In genomic region chr15:36966940-36967339, GRCm38 (mm10) we compare ENCODE assay signal across 8 mouse cellular contexts. TPM values are rescaled to one million over a fixed set of nuclear protein-coding genes. Genes with fewer than 3 reads are reported as not detected.
DNase-seq lines count a peak whose midpoint lies in the region; ATAC-seq and TF ChIP-seq lines count a peak whose summit lies in the region.

No protein-coding gene starts in this region.

- no peak overlapping the region for H3K4me3 ChIP-seq in intestine, embryonic 14.5 days (ENCODE audit: low read depth, low read length)
- H3K4me3 ChIP-seq in intestine, postnatal 0 days (ENCODE audit: low read depth, low read length) = no peak overlapping the region
- peak overlapping the region; percentile 46 for H3K4me3 ChIP-seq in hindbrain, embryonic 10.5 days
- H3K4me3 ChIP-seq in midbrain, embryonic 15.5 days = peak overlapping the region; percentile 4; the same call in 1 of the 2 replicates
- no peak overlapping the region for H3K4me3 ChIP-seq in kidney, adult 2 months (ENCODE audit: insufficient read depth, low read depth, low read length)

- H3K4me1 ChIP-seq in intestine, embryonic 14.5 days (replicated peaks; ENCODE audit: control insufficient read depth, insufficient read depth, low read length) = peaks cover 13% of the 10 kb centered on the region; the same call in 1 of the 2 replicates
- peaks cover 4% of the 10 kb centered on the region; the same call in 1 of the 2 replicates for H3K4me1 ChIP-seq in intestine, postnatal 0 days (replicated peaks; ENCODE audit: control insufficient read depth, insufficient read depth, low read length)
- peaks cover 20% of the 10 kb centered on the region for H3K4me1 ChIP-seq in hindbrain, embryonic 10.5 days (replicated peaks)
- H3K4me1 ChIP-seq in midbrain, embryonic 15.5 days = peaks cover 34% of the 10 kb centered on the region
- H3K4me1 ChIP-seq in kidney, adult 2 months (ENCODE audit: control insufficient read depth, insufficient read depth, low read length) = no peaks in the 10 kb centered on the region

- H3K27ac ChIP-seq in intestine, embryonic 14.5 days (ENCODE audit: low read depth) = no peak overlapping the region
- H3K27ac ChIP-seq in intestine, postnatal 0 days (ENCODE audit: low read depth, low read length) = no peak overlapping the region
- H3K27ac ChIP-seq in hindbrain, embryonic 10.5 days = peak overlapping the region; percentile 60
- peak overlapping the region; percentile 98 for H3K27ac ChIP-seq in midbrain, embryonic 15.5 days
- no peak overlapping the region for H3K27ac ChIP-seq in kidney, adult 2 months (ENCODE audit: insufficient read depth, low read depth, low read length)

- no peaks in the 10 kb centered on the region for H3K9me3 ChIP-seq in intestine, embryonic 14.5 days (ENCODE audit: control insufficient read depth, low read length)
- H3K9me3 ChIP-seq in intestine, postnatal 0 days (ENCODE audit: control insufficient read depth) = no peaks in the 10 kb centered on the region
- H3K9me3 ChIP-seq in hindbrain, embryonic 10.5 days = no peaks in the 10 kb centered on the region
- H3K9me3 ChIP-seq in midbrain, embryonic 15.5 days = no peaks in the 10 kb centered on the region

- no peak for DNase-seq in intestine, embryonic 14.5 days (ENCODE audit: low spot score)
- DNase-seq in hindbrain, embryonic 10.5 days (ENCODE audit: low spot score) = no peak
- no peak for DNase-seq in ovary, postnatal 10 days (ENCODE audit: low spot score)
- DNase-seq in kidney, adult 2 months = no peak

- H3K27me3 ChIP-seq in intestine, embryonic 14.5 days (replicated peaks; ENCODE audit: control insufficient read depth, insufficient read depth, low read length) = no peaks in the 10 kb centered on the region
- H3K27me3 ChIP-seq in intestine, postnatal 0 days (replicated peaks; ENCODE audit: control insufficient read depth, insufficient read depth, low read length) = no peaks in the 10 kb centered on the region
- H3K27me3 ChIP-seq in hindbrain, embryonic 10.5 days (ENCODE audit: insufficient read depth, poor library complexity, severe bottlenecking) = peaks cover 8% of the 10 kb centered on the region; the same call in 1 of the 2 replicates
- H3K27me3 ChIP-seq in midbrain, embryonic 15.5 days (replicated peaks) = no peaks in the 10 kb centered on the region
- H3K27me3 ChIP-seq in kidney, adult 2 months (replicated peaks; ENCODE audit: control insufficient read depth, insufficient read depth, low read length) = no peaks in the 10 kb centered on the region

- peak overlapping the region; percentile 45 for H3K4me2 ChIP-seq in intestine, embryonic 14.5 days (ENCODE audit: low read length)
- H3K4me2 ChIP-seq in intestine, postnatal 0 days (replicated peaks; ENCODE audit: low read depth) = no peak overlapping the region
- peak overlapping the region; percentile 61 for H3K4me2 ChIP-seq in midbrain, embryonic 15.5 days

- no peak overlapping the region for H3K9ac ChIP-seq in intestine, embryonic 14.5 days (ENCODE audit: low read length)
- no peak overlapping the region for H3K9ac ChIP-seq in intestine, postnatal 0 days (ENCODE audit: low read depth, low read length)
- peak overlapping the region; percentile 19; the same call in 1 of the 2 replicates for H3K9ac ChIP-seq in midbrain, embryonic 15.5 days

- no peak for TF ChIP-seq CTCF in intestine, postnatal 0 days (IDR thresholded peaks at IDR 0.05; ENCODE audit: low read depth)
- TF ChIP-seq CTCF in kidney, adult 2 months (conservative IDR thresholded peaks at IDR 0.05; ENCODE audit: insufficient read depth, insufficient read length, low read depth, low read length) = no peak

- 38% methylated on average over 7 of the region's 7 CpGs for WGBS in intestine, embryonic 14.5 days
- WGBS in intestine, postnatal 0 days = 46% methylated on average over 7 of the region's 7 CpGs
- 47% methylated on average over 7 of the region's 7 CpGs for WGBS in hindbrain, embryonic 10.5 days
- 20% methylated on average over 7 of the region's 7 CpGs for WGBS in midbrain, embryonic 15.5 days
- 43% methylated on average over 7 of the region's 7 CpGs for WGBS in kidney, adult 2 months

- H3K36me3 ChIP-seq in intestine, embryonic 14.5 days (ENCODE audit: control insufficient read depth, insufficient read depth, low read length) = no peaks in the 10 kb centered on the region
- H3K36me3 ChIP-seq in intestine, postnatal 0 days (ENCODE audit: control insufficient read depth, insufficient read depth) = no peaks in the 10 kb centered on the region
- H3K36me3 ChIP-seq in hindbrain, embryonic 10.5 days = no peaks in the 10 kb centered on the region
- H3K36me3 ChIP-seq in midbrain, embryonic 15.5 days (replicated peaks) = no peaks in the 10 kb centered on the region
- no peaks in the 10 kb centered on the region for H3K36me3 ChIP-seq in kidney, adult 2 months (ENCODE audit: control insufficient read depth, insufficient read depth, low read length)

- TF ChIP-seq POLR2A in kidney, adult 2 months (IDR thresholded peaks at IDR 0.05; ENCODE audit: low read depth, low read length) = no peak

- 0 out of 2 replicates have a peak, but pooled peaks have one; percentile 32 for ATAC-seq in intestine, embryonic 14.5 days (replicated peaks; ENCODE audit: low FRiP score, low TSS enrichment, low read depth)
- no peak; the same call in 1 of the 2 replicates for ATAC-seq in intestine, postnatal 0 days
- peak; percentile 83 for ATAC-seq in common myeloid progenitor, adult 5-6 weeks (replicated peaks; ENCODE audit: low read depth, poor library complexity, severe bottlenecking)
- peak; percentile 74 for ATAC-seq in midbrain, embryonic 15.5 days (replicated peaks)
- no peak for ATAC-seq in megakaryocyte-erythroid progenitor cell, adult 5-6 weeks (replicated peaks; ENCODE audit: low FRiP score, low TSS enrichment, poor library complexity, severe bottlenecking)

RNA-seq across cellular contexts. Expression of gene Zfp706, which starts 40.6 kb away (rescaled TPM):
- polyA plus RNA-seq in intestine, embryonic 14.5 days (2014; fragmentation: Nextera tagmentation; extraction: Ambion mirVana) = 460 and 462 TPM in 2 replicates
- polyA plus RNA-seq in intestine, postnatal 0 days (2015; fragmentation: Nextera tagmentation; extraction: Ambion mirVana) = 609 and 618 TPM in 2 replicates
- total RNA-seq in common myeloid progenitor, adult 5-6 weeks (2017) = 104 and 149 TPM in 2 replicates
- 459 and 460 TPM in 2 replicates for polyA plus RNA-seq in hindbrain, embryonic 10.5 days (2016; fragmentation: Nextera tagmentation; extraction: Ambion mirVana)
- 414 TPM in 2 replicates for polyA plus RNA-seq in midbrain, embryonic 15.5 days (2015; fragmentation: Nextera tagmentation; extraction: Ambion mirVana)
- 63.1 and 82.2 TPM in 2 replicates for polyA plus RNA-seq in kidney, adult 2 months (2012; rRNA removed)
- total RNA-seq in megakaryocyte-erythroid progenitor cell, adult 5-6 weeks (2014; fragmentation: Nextera tagmentation) = 69.0 and 85.3 TPM in 2 replicates
- total RNA-seq in megakaryocyte-erythroid progenitor cell, adult 5-6 weeks (2017) = 38.9 and 93.2 TPM in 2 replicates

Comparison
In these comparisons a context has a peak if more than half of its experiments do, and no peak if none do; other contexts are left out.
1. ATAC-seq: peak in intestine, embryonic 14.5 days (single experiment), common myeloid progenitor, adult 5-6 weeks (single experiment) and midbrain, embryonic 15.5 days (single experiment); none in intestine, postnatal 0 days (single experiment) and megakaryocyte-erythroid progenitor cell, adult 5-6 weeks (single experiment).
2. H3K27ac ChIP-seq: peak in hindbrain, embryonic 10.5 days (single experiment) and midbrain, embryonic 15.5 days (single experiment); none in intestine, embryonic 14.5 days (single experiment), intestine, postnatal 0 days (single experiment) and kidney, adult 2 months (single experiment).
3. H3K4me3 ChIP-seq: peak in hindbrain, embryonic 10.5 days (single experiment) and midbrain, embryonic 15.5 days (single experiment); none in intestine, embryonic 14.5 days (single experiment), intestine, postnatal 0 days (single experiment) and kidney, adult 2 months (single experiment).